Mouse (Mus musculus) G1E-ER4 (cell line): Measurements from ENCODE around the gene Olfr1143. TPM values are rescaled to one million over a fixed set of nuclear protein-coding genes. Genes with fewer than 3 reads are reported as not detected.

Experiments used
- GATA1 ChIP-seq: IDR thresholded peaks from one replicate; pipeline ENCODE4 v1.8.0; 2012; ENCODE audit warnings: low read length, inconsistent platforms
- polyA plus RNA-seq: library from polyadenylated mRNA; stranded (reverse); fragments of >175 nt; gene quantifications from 2 replicates; pipeline ENCODE4 v1.2.3, GENCODE M21; 2012

Gene Olfr1143
- polyA plus RNA-seq: not detected in 2 replicates

- TF ChIP-seq GATA1: no peak
Observed at GRCm38 (mm10) chr2:87800292-87800691, at the start of gene Olfr1143. Olfr1143 (plus strand) TSS chr2:87800592.

GRCm38 (mm10) chr2:87753891-87754290 is 46.5 kb upstream of the Olfr1143 start, which contains the start of gene Olfr1141:
Olfr1141 (minus strand) TSS chr2:87753991.
- no peak for TF ChIP-seq GATA1

GRCm38 (mm10) chr2:87776143-87776542 is 24.2 kb upstream of the Olfr1143 start:
- TF ChIP-seq GATA1: no peak

GRCm38 (mm10) chr2:87779183-87779582 is 21.2 kb upstream of the Olfr1143 start, which contains the start of gene Olfr152:
Olfr152 (plus strand) TSS chr2:87779483.
- TF ChIP-seq GATA1: no peak

GRCm38 (mm10) chr2:87809522-87809921 is 9.1 kb downstream of the Olfr1143 start, which contains the start of gene Olfr1145:
Olfr1145 (plus strand) TSS chr2:87809822.
- no peak for TF ChIP-seq GATA1

GRCm38 (mm10) chr2:87830233-87830632 is 29.8 kb downstream of the Olfr1143 start, which contains the start of gene Olfr1148:
Olfr1148 (plus strand) TSS chr2:87830533.
- no peak for TF ChIP-seq GATA1

- TF ChIP-seq GATA1: no peak
Observed at GRCm38 (mm10) chr2:87843693-87844092, 43.3 kb downstream of the Olfr1143 start, which contains the start of gene Olfr1150-ps1. Olfr1150-ps1 (plus strand) TSS chr2:87843993.

Other genes starting within 250 kb of the Olfr1143 start
- gene Olfr1129, start 226.7 kb upstream of the Olfr1143 start, polyA plus RNA-seq: not detected in 2 replicates
- not detected in 2 replicates for gene Olfr1130, start 194.4 kb upstream of the Olfr1143 start, polyA plus RNA-seq
- gene Olfr1131, start 173.5 kb upstream of the Olfr1143 start, polyA plus RNA-seq: not detected in 2 replicates
- gene Olfr1132, start 163.1 kb upstream of the Olfr1143 start, polyA plus RNA-seq: not detected in 2 replicates
- not detected in 2 replicates for gene Olfr1133, start 153.2 kb upstream of the Olfr1143 start, polyA plus RNA-seq
- gene Olfr1134, start 142.1 kb upstream of the Olfr1143 start, polyA plus RNA-seq: not detected in 2 replicates
- gene Olfr1135, start 126.9 kb upstream of the Olfr1143 start, polyA plus RNA-seq: not detected in 2 replicates
- not detected in 2 replicates for gene Olfr1136, start 106.6 kb upstream of the Olfr1143 start, polyA plus RNA-seq
- gene Olfr1137, start 87.4 kb upstream of the Olfr1143 start, polyA plus RNA-seq: not detected in 2 replicates
- not detected in 2 replicates for gene Olfr1138, start 60.6 kb upstream of the Olfr1143 start, polyA plus RNA-seq
- gene Olfr1140, start 56.8 kb upstream of the Olfr1143 start, polyA plus RNA-seq: not detected in 2 replicates
- not detected in 2 replicates for gene Olfr1141, start 46.6 kb upstream of the Olfr1143 start, polyA plus RNA-seq
- gene Olfr152, start 21.1 kb upstream of the Olfr1143 start, polyA plus RNA-seq: not detected in 2 replicates
- not detected in 2 replicates for gene Olfr1145, start 9.2 kb downstream of the Olfr1143 start, polyA plus RNA-seq
- gene Olfr1148, start 29.9 kb downstream of the Olfr1143 start, polyA plus RNA-seq: not detected in 2 replicates
- gene Olfr1150-ps1, start 43.4 kb downstream of the Olfr1143 start, polyA plus RNA-seq: not detected in 2 replicates
- gene Olfr1151, start 55.3 kb downstream of the Olfr1143 start, polyA plus RNA-seq: not detected in 2 replicates
- gene Olfr1152, start 65.9 kb downstream of the Olfr1143 start, polyA plus RNA-seq: not detected in 2 replicates
- gene Olfr1153, start 94.4 kb downstream of the Olfr1143 start, polyA plus RNA-seq: not detected in 2 replicates
- gene Olfr1154, start 104.6 kb downstream of the Olfr1143 start, polyA plus RNA-seq: not detected in 2 replicates
- gene Olfr1155, start 144.5 kb downstream of the Olfr1143 start, polyA plus RNA-seq: not detected in 2 replicates
- not detected in 2 replicates for gene Olfr1156, start 152.5 kb downstream of the Olfr1143 start, polyA plus RNA-seq
- not detected in 2 replicates for gene Olfr1157, start 167.7 kb downstream of the Olfr1143 start, polyA plus RNA-seq
- not detected in 2 replicates for gene Olfr74, start 174.1 kb downstream of the Olfr1143 start, polyA plus RNA-seq
- gene Olfr1158, start 189.5 kb downstream of the Olfr1143 start, polyA plus RNA-seq: not detected in 2 replicates
- not detected in 2 replicates for gene Olfr1160, start 207.7 kb downstream of the Olfr1143 start, polyA plus RNA-seq
- not detected in 2 replicates for gene Olfr1161, start 222.2 kb downstream of the Olfr1143 start, polyA plus RNA-seq
- not detected in 2 replicates for gene Olfr73, start 237.1 kb downstream of the Olfr1143 start, polyA plus RNA-seq